Mouse (Mus musculus): ENCODE results near the gene Dscam. TPM values are rescaled to one million over a fixed set of nuclear protein-coding genes. Genes with fewer than 3 reads are reported as not detected.

The Dscam gene
- polyA plus RNA-seq (2012; rRNA removed), result 0.01 and 0.03 TPM in 2 replicates

GRCm38 (mm10) chr16:97170513-97171081 is at the start of gene Dscam:
Gene Dscam (minus strand): TSS chr16:97170752.
- Histone ChIP-seq H3K27me3 (ENCODE audit: control insufficient read depth, insufficient read depth, low read length) (peaks cover 12% of the 10 kb centered on the region), H3K4me3 (ENCODE audit: low read depth, low read length) (no peak within 1 kb of the TSS), H3K36me3 (ENCODE audit: control insufficient read depth, insufficient read depth, low read length) (no peaks in the 10 kb centered on the region), H3K4me1 (ENCODE audit: control insufficient read depth, insufficient read depth, insufficient read length, low read length) (no peaks in the 10 kb centered on the region), H3K27ac (ENCODE audit: insufficient read depth, low read depth, low read length) (no peak within 1 kb of the TSS)
- WGBS, result 2% methylated on average over 59 of the region's 60 CpGs
- TF ChIP-seq CTCF (IDR thresholded peaks at IDR 0.05; ENCODE audit: extremely low read depth, insufficient read length, insufficient replicate concordance, low read depth, low read length) (no peak), POLR2A (IDR thresholded peaks at IDR 0.05; ENCODE audit: low read depth, low read length) (no peak)

GRCm38 (mm10) chr16:97219381-97219780 is 48.8 kb upstream of the Dscam start:
- no peaks in the 10 kb centered on the region for H3K4me1 ChIP-seq (ENCODE audit: control insufficient read depth, insufficient read depth, insufficient read length, low read length)
- no peak overlapping the region for H3K27ac ChIP-seq (ENCODE audit: insufficient read depth, low read depth, low read length)
- WGBS, result 61% methylated on average over 2 of the region's 2 CpGs
- H3K27me3 ChIP-seq (ENCODE audit: control insufficient read depth, insufficient read depth, low read length), result no peaks in the 10 kb centered on the region
- TF ChIP-seq CTCF (IDR thresholded peaks at IDR 0.05; ENCODE audit: extremely low read depth, insufficient read length, insufficient replicate concordance, low read depth, low read length) (no peak), POLR2A (IDR thresholded peaks at IDR 0.05; ENCODE audit: low read depth, low read length) (no peak)
- H3K36me3 ChIP-seq (ENCODE audit: control insufficient read depth, insufficient read depth, low read length), result no peaks in the 10 kb centered on the region
- no peak overlapping the region for H3K4me3 ChIP-seq (ENCODE audit: low read depth, low read length)

GRCm38 (mm10) chr16:97209997-97210396 is 39.4 kb upstream of the Dscam start:
- 62% methylated on average over 5 of the region's 5 CpGs for WGBS
- Histone ChIP-seq H3K27me3 (ENCODE audit: control insufficient read depth, insufficient read depth, low read length) (no peaks in the 10 kb centered on the region), H3K4me1 (ENCODE audit: control insufficient read depth, insufficient read depth, insufficient read length, low read length) (no peaks in the 10 kb centered on the region), H3K36me3 (ENCODE audit: control insufficient read depth, insufficient read depth, low read length) (no peaks in the 10 kb centered on the region), H3K4me3 (ENCODE audit: low read depth, low read length) (no peak overlapping the region), H3K27ac (ENCODE audit: insufficient read depth, low read depth, low read length) (no peak overlapping the region)
- no peak for TF ChIP-seq POLR2A (IDR thresholded peaks at IDR 0.05; ENCODE audit: low read depth, low read length)
- TF ChIP-seq CTCF (IDR thresholded peaks at IDR 0.05; ENCODE audit: extremely low read depth, insufficient read length, insufficient replicate concordance, low read depth, low read length), result no peak

DNA sequence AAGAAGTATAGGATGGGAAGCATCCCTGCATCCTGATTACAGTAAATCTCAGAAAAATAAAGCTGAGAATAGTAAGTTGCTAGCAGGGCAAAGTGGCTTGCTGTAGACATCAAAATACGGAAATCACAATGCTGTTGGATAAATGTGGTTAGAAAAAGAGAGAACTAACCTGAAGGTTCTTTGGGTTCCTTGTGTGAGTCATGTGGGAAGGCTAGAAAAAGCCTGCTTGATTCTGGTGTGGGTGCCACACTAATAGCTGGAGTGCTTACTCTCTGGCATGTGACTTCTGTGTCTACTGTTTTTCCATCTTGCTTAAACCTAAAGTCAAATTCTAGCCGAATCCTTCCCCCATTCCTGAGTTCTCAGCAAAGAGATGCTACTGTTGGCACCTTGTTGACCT is 37.7 kb upstream of the Dscam start:
- no peak overlapping the region for H3K27ac ChIP-seq (ENCODE audit: insufficient read depth, low read depth, low read length)

GRCm38 (mm10) chr16:97204090-97204489 is 33.5 kb upstream of the Dscam start:
- no peak overlapping the region for H3K4me3 ChIP-seq (ENCODE audit: low read depth, low read length)
- WGBS, result 65% methylated on average over 2 of the region's 2 CpGs
- no peaks in the 10 kb centered on the region for H3K27me3 ChIP-seq (ENCODE audit: control insufficient read depth, insufficient read depth, low read length)
- TF ChIP-seq CTCF (IDR thresholded peaks at IDR 0.05; ENCODE audit: extremely low read depth, insufficient read length, insufficient replicate concordance, low read depth, low read length) (no peak), POLR2A (IDR thresholded peaks at IDR 0.05; ENCODE audit: low read depth, low read length) (no peak)
- H3K4me1 ChIP-seq (ENCODE audit: control insufficient read depth, insufficient read depth, insufficient read length, low read length), result no peaks in the 10 kb centered on the region
- H3K27ac ChIP-seq (ENCODE audit: insufficient read depth, low read depth, low read length), result no peak overlapping the region
- no peaks in the 10 kb centered on the region for H3K36me3 ChIP-seq (ENCODE audit: control insufficient read depth, insufficient read depth, low read length)

More for the DNA sequence above, 37.7 kb upstream of the Dscam start:
- Histone ChIP-seq H3K36me3 (ENCODE audit: control insufficient read depth, insufficient read depth, low read length) (no peaks in the 10 kb centered on the region), H3K4me3 (ENCODE audit: low read depth, low read length) (no peak overlapping the region), H3K27me3 (ENCODE audit: control insufficient read depth, insufficient read depth, low read length) (no peaks in the 10 kb centered on the region), H3K4me1 (ENCODE audit: control insufficient read depth, insufficient read depth, insufficient read length, low read length) (no peaks in the 10 kb centered on the region)
- TF ChIP-seq POLR2A (IDR thresholded peaks at IDR 0.05; ENCODE audit: low read depth, low read length), result no peak
- 74% methylated on average over 2 of the region's 2 CpGs for WGBS

DNA sequence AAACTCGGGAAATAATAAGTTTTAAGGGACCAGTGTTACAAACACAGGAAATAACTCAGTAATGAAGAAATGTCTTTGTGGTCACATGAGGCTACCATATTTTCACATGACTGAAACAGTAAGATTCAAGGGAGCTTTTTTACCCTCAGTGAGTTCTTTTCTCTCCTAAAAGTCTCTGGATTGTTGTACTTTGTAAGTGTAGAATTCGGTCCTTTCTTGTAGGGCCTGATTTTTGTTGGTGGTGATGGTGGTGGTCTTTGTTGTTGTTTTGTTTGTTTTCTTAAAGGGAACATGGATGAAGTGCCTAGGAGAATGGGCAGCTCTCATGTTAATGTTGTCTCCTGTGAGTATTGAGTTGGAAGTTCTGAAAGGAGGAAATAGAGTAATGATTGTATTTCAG is 33.0 kb upstream of the Dscam start:
- H3K36me3 ChIP-seq (ENCODE audit: control insufficient read depth, insufficient read depth, low read length), result no peaks in the 10 kb centered on the region
- no peak overlapping the region for H3K4me3 ChIP-seq (ENCODE audit: low read depth, low read length)
- WGBS, result 86% methylated on average over 2 of the region's 2 CpGs
- no peak overlapping the region for H3K27ac ChIP-seq (ENCODE audit: insufficient read depth, low read depth, low read length)
- H3K4me1 ChIP-seq (ENCODE audit: control insufficient read depth, insufficient read depth, insufficient read length, low read length), result no peaks in the 10 kb centered on the region
- TF ChIP-seq POLR2A (IDR thresholded peaks at IDR 0.05; ENCODE audit: low read depth, low read length) (no peak), CTCF (IDR thresholded peaks at IDR 0.05; ENCODE audit: extremely low read depth, insufficient read length, insufficient replicate concordance, low read depth, low read length) (no peak)
- no peaks in the 10 kb centered on the region for H3K27me3 ChIP-seq (ENCODE audit: control insufficient read depth, insufficient read depth, low read length)

- Histone ChIP-seq H3K4me1 (ENCODE audit: control insufficient read depth, insufficient read depth, insufficient read length, low read length) (no peaks in the 10 kb centered on the region), H3K36me3 (ENCODE audit: control insufficient read depth, insufficient read depth, low read length) (no peaks in the 10 kb centered on the region), H3K4me3 (ENCODE audit: low read depth, low read length) (no peak overlapping the region), H3K27me3 (ENCODE audit: control insufficient read depth, insufficient read depth, low read length) (no peaks in the 10 kb centered on the region), H3K27ac (ENCODE audit: insufficient read depth, low read depth, low read length) (no peak overlapping the region)
- TF ChIP-seq CTCF (IDR thresholded peaks at IDR 0.05; ENCODE audit: extremely low read depth, insufficient read length, insufficient replicate concordance, low read depth, low read length), result no peak
- WGBS, result 62% methylated on average over 2 of the region's 2 CpGs
Measured at GRCm38 (mm10) chr16:97194630-97195029, 24.1 kb upstream of the Dscam start.
